Mouse (Mus musculus) left cerebral cortex, adult 8-10 months (tissue): ENCODE measurements at regions not wholly inside any gene's neighbourhood (a gene's known extent, or its start where the extent isn't known, plus 50 kb on each side); places are given as distances from the start of the nearest gene placed in this dataset.

Experiments
- DNase-seq, 2 experiments: peaks; one replicate each; pipeline ENCODE4 v3.0.0; 2022; ENCODE audit warnings: low spot score in 2 of 2

GRCm38 (mm10) chr13:60007593-60007992, 169.6 kb downstream of the Gas1 start:
- no peak for DNase-seq

GRCm38 (mm10) chr13:60007031-60007430, 170.1 kb downstream of the Gas1 start:
- DNase-seq = no peak

DNA sequence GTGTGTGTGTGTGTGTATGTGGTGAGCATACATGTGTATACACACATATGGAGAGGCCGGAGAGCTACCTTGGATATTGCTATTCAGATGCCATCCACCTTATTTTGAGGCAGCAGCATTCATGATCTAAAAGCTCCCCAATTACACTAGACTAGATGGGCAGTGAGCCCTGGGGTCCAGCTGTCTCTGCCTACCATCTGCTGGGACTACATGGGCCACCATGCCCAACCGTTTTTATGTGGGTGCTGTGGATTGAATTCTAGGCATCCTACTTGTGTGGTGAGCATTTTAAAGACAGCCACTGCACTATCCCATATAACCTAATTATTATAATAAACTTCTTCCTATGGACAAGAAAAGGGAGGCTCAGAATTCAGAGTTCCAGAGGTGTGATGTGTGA, 172.6 kb downstream of the Gas1 start:
- no peak for DNase-seq

DNA sequence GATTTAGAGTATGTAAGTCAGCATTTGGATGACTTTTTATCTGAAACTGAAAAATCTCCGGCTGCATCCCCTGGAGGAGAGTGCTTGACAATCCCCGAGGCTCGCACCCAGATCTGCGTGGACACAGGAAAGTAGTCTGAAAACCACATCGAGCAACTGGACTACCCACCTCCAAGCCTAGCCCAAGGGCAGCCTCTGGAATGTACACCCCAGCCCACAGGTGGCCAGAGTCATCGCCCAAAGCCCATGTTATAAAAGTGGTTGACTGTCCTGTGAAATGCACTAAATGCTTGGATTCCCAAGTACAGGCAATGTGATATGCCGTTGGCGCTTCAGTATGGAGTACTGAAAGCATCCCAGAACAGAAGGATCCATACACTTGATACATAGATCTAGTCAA, 175.1 kb downstream of the Gas1 start:
- no peak for DNase-seq

GRCm38 (mm10) chr13:60001637-60002036, 175.5 kb downstream of the Gas1 start:
- no peak for DNase-seq

DNA sequence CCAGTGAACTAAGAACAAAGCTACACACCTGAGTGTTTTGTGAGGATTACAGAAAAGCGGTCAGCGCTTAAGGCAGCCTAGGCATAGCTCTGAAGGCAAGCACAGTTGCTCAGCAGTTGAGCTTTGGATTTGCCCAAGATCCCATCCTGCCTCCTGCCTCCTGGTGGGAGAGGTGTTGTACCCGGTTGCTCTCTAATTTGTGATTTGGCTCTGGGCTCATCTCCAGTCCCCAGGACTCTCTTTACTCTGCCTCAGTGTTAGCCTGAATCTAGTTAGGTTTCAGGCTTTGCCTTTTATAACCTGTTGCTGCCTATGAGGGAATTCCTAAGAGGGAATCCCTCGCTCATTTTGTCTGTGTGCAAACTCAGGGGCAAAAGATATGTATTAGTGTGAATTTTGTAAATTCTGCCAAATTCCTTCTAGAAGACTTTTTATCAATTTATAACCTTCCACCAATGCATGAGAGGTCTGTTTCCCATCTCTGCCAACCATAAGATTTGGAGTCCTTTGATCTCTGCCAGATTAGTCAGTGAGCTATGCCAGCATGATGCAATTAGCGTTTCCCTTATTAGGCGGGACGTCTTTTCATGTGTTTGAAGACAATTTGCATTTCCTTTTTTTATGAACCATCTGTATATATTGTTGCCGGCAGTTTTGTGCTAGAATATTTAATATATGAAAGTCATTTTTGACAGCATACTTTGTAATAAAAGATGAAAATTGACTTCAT, 176.4 kb downstream of the Gas1 start:
- DNase-seq = no peak

GRCm38 (mm10) chr13:59997431-59997830, 174.5 kb upstream of the Tut7 start:
- DNase-seq = no peak

DNA sequence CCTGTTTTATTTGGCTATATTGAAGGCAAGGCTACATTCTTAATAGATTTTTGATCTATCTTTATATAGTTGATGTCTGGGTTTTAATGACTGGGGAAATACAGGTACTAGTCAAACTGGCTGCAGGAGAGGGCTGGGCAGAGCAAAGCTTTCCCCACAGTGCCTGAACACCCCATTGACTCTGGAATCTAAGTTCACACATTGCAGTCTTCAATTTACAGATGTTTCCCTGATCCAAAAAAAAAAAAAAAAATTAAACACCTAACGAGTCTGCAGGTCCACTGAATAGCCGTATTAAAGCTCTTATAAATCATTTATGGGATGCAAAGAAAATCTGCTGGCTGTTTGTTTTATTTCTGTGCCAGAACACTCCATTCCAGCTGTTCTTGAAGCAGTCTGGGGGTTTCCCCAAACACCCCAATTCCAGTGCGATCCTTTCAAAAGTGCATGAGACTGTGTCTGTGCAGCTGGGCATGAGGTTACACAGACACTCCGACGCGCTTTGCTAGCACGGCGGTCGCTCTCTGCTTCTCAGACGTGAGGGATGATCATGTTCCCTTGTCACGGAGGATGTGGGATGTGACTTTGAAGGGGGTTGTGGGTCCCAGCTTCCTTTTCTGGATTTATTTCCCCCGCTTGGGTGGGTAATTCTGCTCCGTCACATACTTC, 173.3 kb upstream of the Tut7 start:
- DNase-seq = no peak

DNA sequence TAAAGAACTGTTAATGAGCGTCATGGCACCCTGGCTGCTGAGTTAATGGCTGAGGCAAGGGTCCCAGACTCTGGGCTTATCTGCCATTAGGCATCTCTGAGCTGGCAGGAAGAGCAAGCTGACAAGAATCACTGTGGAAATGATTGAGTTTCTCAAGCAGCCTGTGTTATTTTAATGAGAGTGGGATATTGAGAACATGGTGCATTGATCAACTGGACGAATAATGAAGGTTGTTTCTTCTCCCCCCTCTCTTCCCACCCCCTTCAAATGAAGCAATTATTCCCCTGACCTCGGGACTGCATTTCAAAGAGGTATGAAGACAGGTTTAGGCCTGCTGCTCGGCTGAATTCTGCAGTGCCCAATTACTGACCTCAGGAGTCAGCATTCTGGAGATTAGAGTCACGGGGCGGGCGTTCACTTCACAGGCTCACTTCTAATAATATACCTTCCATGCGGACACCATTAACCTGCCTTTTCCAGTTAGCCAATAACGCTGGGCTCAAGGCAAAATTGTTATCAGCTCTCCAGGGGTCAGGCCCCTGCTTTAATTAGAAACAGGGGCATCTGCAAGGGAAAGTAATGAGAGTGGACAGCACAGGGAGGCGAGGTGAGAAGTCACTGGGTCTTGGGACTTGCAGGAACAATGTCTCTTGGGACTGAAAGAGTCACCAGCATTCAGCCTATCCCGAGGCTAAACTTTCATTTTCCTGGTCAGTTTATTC, 170.0 kb upstream of the Tut7 start:
- no peak for DNase-seq

DNA sequence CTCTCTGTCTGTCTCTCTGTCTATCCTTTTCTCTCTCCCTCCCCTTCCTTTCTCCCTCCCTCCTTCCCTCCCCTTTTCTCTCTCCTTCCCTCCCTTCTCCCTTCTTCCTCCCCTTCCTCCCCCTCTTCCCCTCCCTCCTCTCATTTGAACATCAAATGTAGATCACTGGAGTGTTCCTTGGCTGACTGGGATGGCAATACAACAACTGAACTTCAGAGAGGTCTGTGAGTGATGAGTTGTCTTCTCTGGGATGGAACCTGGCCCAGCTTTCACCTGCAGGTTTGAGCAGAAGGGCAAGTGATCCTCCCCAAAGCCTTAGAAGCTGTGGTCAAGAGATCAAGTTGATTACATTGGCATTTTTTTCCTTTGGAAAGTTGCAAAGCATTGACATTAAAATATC, 169.4 kb upstream of the Tut7 start:
- DNase-seq = no peak

DNA sequence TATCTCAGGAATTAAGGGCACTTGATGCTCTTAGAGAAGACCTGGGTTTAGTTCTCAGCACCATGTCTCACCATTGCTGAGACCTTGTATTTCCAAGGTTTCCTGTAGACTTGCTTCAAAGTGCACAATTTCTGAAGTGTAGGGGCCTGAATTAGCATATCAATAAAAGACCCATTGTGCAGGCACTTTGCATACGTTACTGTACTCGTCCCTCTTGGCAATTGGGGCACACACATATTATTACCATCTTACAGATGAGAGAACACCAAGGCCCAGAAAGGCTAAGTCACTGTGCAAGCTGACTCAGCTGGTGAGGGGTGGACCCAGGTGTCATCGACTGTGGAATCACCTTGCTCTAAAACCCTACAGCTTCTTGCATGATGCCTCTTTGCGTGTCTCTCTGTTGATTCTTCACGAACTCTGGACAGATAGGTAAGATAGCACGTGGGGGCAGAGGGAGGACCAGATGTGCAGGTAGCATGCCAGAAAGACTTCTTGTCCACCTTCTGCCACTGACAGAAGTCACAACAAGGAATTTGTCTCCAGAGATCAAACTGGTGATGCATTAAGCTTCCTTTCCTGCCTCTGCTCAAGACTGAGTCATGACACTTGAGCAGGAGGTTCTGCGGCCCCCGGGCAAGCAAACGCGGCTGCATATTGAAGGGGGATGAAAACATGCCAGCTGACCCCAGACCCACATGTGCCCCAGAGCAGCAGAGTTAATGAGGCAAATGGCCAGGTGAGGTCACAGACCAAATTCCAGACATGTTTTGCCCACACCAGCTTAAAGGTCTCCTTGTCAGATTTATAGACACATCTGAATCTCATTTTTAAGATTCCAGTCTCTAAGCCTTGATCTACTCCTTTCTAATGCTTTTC, 167.7 kb upstream of the Tut7 start:
- no peak for DNase-seq

DNA sequence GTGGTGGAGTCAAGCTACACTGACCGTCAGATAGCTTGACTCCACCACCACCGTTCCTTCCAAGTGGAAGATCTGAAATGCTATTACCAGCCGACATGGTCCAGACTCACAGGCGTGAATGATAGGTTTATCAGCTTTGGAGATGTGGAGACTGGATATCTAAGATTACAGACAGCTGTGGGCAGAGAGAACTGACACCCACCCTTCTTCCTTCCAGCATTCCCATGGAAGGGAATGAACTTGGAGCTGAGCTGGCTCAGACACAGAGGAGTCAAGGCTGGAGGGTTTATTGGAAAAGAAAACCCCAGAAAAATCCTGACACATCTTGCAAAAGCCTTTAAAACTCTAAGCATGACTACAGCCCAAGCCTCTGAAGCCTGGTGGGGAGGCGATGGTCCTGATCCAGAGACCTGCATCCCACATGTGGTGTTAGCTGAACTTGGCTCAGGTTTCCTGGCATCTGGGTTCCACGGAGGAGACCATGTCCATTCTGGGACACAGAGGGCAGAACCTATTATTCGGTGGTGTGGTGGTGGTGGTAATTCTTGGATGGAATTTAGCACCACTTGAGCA, 165.5 kb upstream of the Tut7 start:
- DNase-seq = no peak

DNA sequence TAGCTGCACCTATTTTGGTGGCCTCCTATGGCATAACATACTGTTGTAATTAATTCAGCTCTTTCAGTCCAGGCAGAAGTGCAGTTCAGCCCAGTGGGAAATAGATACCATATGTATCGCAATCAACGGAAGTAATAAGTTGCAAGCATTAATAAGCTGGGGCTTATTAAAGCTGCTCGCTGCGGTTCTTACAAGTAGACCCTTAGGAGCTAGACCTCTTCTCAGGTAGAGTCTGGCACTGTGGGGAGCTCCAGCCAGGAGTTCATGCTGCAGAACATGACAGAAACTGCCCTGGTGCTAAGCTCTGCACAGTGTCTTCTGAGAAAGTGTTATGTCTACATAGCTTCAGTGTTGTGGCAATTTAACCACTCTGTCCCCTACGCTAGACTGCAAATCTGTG, 153.5 kb upstream of the Tut7 start:
- DNase-seq = no peak

DNA sequence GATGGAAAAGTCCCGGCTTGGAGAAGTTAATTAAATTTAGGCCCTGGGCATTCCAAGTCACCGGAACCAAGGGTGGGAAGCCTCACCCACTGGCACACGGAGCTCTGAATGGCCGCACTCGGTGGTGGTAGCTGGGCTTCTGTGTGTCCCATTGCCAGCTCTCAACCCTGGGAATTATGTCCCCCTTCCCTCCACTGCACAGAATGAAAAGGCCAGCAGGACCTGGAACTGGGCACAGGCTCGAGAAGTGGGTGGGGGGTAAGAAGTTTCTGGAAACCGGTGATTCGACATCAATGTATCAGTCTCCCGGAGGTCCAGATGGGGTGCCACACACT, 149.1 kb upstream of the Tut7 start:
- no peak for DNase-seq

DNA sequence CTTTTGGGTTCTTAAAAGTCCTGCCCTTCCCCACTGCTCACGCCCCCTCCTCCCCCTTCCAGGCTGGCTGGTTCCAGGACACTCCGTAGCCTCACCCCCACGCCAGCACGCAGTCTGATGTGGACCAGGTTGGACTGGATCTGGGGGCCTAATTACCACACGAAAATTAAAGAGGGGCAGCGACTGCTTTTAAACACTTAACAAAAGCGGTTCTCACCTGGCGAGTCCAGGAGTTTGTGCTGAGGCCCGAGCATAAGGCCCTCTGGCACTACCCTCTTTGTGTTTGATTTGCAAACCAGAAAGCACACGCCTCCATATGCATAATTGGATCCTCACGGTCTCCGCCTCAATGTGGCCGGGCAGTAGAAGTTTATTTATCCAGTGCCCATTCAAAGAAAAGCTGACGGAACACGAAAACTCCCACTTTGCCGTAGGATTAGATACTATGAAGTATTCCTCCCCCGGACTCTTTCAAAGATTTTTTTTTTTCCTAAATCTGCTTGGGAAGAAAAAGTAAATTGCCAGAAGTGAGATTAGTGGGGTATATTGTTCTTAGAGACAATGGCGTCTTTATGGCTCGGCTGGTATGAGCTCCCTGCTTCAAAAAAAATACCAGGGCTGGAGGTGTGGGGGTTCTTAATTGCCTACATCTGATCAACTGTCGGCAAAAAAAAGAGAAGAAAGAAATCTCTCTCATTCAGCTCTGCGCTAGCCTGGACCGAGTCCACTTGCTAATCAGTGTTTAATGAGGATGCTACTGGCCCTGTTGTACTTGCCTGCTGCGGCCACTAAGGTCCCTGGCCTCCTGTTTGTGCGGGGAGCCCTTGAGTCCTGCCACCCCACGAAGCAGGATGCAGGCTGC, 148.5 kb upstream of the Tut7 start:
- no peak for DNase-seq

DNA sequence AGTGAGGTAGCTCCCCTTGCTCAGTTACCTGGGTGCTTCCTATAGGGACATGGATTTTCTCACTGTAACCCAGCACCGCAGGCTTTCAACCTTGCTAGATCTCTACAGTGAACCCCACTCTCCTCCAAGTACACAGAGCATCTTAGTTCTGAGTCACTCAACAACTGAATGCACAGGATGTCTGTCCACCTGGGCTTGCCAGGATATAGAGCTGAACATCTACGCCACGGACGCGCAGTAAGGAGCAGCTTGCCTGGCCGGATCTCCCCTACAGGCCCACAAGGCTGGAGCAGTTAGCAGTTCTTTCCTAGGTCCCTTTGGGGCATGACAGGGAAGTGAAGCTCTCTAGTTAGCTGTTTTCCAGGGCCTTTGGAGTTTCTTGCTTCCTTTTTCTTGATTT, 147.5 kb upstream of the Tut7 start:
- no peak for DNase-seq

DNA sequence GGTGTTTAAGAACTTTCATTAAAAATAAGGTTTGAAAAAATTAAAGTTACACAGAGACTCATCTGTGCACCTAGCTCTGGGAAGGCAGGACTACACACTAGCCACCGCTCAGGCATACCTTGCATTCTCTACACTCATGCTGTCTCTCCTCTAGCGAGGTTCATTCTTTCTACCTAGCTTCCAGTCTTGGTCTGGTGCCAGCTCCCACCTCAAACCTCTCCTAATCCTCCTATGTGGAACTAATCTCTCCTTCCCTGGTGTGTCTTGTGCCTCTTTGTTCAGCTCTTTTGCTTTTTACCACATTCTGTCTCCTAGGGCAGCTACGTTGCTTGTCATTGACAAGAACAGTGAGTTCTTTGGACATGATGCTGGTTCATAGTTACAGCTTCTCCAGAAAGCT, 146.5 kb upstream of the Tut7 start:
- DNase-seq = no peak

DNA sequence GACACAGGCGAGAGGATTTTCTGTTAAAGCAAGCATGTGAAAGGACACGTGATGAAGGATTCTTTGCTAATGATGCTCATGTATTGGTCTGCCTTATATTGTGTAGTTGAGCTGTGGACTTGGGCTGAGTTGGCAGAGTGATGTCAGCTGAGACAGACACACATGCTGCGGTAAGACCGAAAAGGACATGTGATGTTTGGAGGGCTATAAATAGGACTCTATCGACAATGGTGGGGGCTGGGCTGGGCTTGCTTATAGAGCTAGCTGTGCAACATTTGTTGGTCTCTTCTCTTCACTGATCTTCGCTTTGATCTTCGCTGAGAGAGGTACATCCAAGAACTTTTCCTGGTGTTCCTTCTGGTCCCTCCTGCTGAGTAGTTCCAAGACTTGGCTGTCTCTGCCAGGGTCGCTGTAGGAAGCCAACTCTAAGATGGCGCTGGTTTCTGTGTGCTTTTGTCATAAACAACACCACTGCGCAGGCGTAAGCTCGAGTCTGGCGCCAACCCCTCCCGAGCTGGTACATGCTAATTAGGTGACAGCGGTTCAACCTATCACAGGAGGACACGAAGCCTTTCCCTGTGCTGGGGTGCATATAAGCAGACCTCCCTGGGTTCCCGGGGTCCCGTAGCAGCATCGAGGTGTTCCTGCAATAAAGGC, 145.8 kb upstream of the Tut7 start:
- no peak for DNase-seq

DNA sequence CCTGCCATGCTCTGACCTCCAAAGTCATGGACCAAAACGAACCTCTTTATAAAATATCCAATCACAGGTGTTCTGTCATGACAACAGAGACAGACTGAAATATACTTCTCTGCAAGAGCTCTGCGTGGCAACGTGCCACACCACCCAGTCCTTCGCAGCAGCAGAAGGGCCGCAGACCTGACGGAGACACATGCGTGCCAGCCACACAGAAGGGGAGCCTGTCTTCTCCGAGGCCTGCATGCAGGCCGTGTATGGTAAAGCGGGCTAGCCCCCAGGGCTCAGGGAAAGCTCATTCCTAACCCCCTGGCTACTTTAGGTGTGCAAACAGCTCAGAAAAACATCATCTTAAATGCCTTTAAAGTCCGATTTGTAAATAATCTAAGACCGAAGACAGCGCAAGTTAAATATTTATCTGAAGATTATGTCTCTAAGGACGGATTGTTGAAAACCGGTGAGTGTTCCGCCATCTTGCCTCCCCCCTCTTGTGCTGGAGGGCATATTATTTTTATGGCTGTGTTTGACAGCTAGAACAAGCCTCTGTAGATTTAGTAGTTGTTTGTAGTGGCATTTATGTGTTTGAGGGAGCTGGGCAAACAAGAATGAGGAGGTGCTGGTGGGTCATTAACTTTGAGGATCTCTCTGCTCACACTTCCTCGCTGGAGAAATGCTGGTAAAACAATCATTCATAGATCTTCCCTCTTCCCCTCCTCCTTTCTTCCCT, 143.7 kb upstream of the Tut7 start:
- no peak for DNase-seq
